Mouse (Mus musculus): Measurements from ENCODE around the gene Colgalt2.

Colgalt2 gene

GRCm38 (mm10) chr1:152455275-152456243 lies 55.9 kb downstream of the Colgalt2 start:
- Histone ChIP-seq H3K4me3 (replicated peaks; ENCODE audit: low read length) (no peak overlapping the region), H3K4me1 (replicated peaks; ENCODE audit: low read depth, low read length) (no peaks in the 10 kb centered on the region), H3K9me3 (ENCODE audit: low read length) (no peaks in the 10 kb centered on the region), H3K27me3 (ENCODE audit: insufficient read depth, low read length) (no peaks in the 10 kb centered on the region), H3K36me3 (ENCODE audit: insufficient read depth, low read length) (no peaks in the 10 kb centered on the region)
- TF ChIP-seq POU5F1 (IDR thresholded peaks at IDR 0.05; ENCODE audit: borderline replicate concordance, low read length) (no peak), NANOG (IDR thresholded peaks at IDR 0.05; ENCODE audit: borderline replicate concordance, low read length) (no peak), CTCF (conservative IDR thresholded peaks at IDR 0.05; ENCODE audit: low read length) (no peak)

GRCm38 (mm10) chr1:152456266-152456665 lies 56.6 kb downstream of the Colgalt2 start:
- Histone ChIP-seq H3K27me3 (ENCODE audit: insufficient read depth, low read length) (no peaks in the 10 kb centered on the region), H3K9me3 (ENCODE audit: low read length) (no peaks in the 10 kb centered on the region), H3K4me1 (replicated peaks; ENCODE audit: low read depth, low read length) (no peaks in the 10 kb centered on the region), H3K36me3 (ENCODE audit: insufficient read depth, low read length) (no peaks in the 10 kb centered on the region), H3K4me3 (replicated peaks; ENCODE audit: low read length) (no peak overlapping the region)
- TF ChIP-seq POU5F1 (IDR thresholded peaks at IDR 0.05; ENCODE audit: borderline replicate concordance, low read length), result no peak
- TF ChIP-seq NANOG (IDR thresholded peaks at IDR 0.05; ENCODE audit: borderline replicate concordance, low read length), result no peak
- TF ChIP-seq CTCF (conservative IDR thresholded peaks at IDR 0.05; ENCODE audit: low read length), result no peak

DNA sequence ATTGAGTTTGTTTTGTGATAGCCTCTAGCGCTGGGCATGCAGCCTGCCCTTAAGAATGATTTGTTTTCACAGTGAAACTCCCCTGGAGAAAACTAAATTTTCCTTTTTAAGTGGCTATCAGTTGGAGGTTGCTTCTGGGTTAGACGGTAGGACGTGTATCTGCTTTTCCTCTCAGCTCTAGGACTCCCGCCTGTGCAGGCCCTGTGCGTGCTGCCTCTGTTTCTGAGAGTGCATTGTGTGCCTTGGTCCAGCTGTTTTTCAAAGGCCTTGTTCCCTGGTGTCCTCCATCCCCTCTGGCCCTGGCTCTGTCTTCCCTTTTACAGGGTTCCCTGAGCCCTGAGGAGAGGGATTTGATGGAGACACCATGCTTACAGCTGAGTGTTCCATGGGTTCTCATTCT lies 58.0 kb downstream of the Colgalt2 start:
- Histone ChIP-seq H3K27me3 (ENCODE audit: insufficient read depth, low read length) (no peaks in the 10 kb centered on the region), H3K9me3 (ENCODE audit: low read length) (no peaks in the 10 kb centered on the region), H3K4me3 (replicated peaks; ENCODE audit: low read length) (no peak overlapping the region), H3K36me3 (ENCODE audit: insufficient read depth, low read length) (no peaks in the 10 kb centered on the region), H3K4me1 (replicated peaks; ENCODE audit: low read depth, low read length) (no peaks in the 10 kb centered on the region)
- TF ChIP-seq POU5F1 (IDR thresholded peaks at IDR 0.05; ENCODE audit: borderline replicate concordance, low read length), result no peak

GRCm38 (mm10) chr1:152458996-152459395 lies 59.4 kb downstream of the Colgalt2 start:
- Histone ChIP-seq H3K36me3 (ENCODE audit: insufficient read depth, low read length) (no peaks in the 10 kb centered on the region), H3K27me3 (ENCODE audit: insufficient read depth, low read length) (no peaks in the 10 kb centered on the region), H3K4me3 (replicated peaks; ENCODE audit: low read length) (no peak overlapping the region), H3K9me3 (ENCODE audit: low read length) (no peaks in the 10 kb centered on the region), H3K4me1 (replicated peaks; ENCODE audit: low read depth, low read length) (no peaks in the 10 kb centered on the region)
- TF ChIP-seq NANOG (IDR thresholded peaks at IDR 0.05; ENCODE audit: borderline replicate concordance, low read length) (no peak), POU5F1 (IDR thresholded peaks at IDR 0.05; ENCODE audit: borderline replicate concordance, low read length) (no peak), CTCF (conservative IDR thresholded peaks at IDR 0.05; ENCODE audit: low read length) (no peak)

DNA sequence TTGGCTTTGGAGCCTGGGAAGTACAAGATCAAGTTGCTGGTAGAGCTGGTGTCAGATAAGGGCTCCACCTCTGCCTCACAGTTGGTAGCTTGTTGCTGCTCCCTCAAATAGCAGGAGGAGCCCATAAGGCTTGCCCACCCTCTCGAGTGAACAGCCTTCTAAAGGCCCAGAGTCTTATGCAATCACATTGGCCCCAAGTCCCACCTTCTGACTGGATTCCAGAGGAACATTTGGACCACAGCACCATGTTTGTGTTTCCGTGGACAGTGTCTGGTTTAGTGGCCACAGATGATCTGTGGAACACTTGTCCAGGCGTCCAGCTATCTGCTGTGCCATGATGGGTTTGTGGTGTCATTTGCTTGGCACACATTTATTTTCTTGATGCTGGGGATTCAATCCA lies 61.3 kb downstream of the Colgalt2 start:
- Histone ChIP-seq H3K36me3 (ENCODE audit: insufficient read depth, low read length) (no peaks in the 10 kb centered on the region), H3K27me3 (ENCODE audit: insufficient read depth, low read length) (no peaks in the 10 kb centered on the region), H3K9me3 (ENCODE audit: low read length) (no peaks in the 10 kb centered on the region), H3K4me1 (replicated peaks; ENCODE audit: low read depth, low read length) (no peaks in the 10 kb centered on the region), H3K4me3 (replicated peaks; ENCODE audit: low read length) (no peak overlapping the region)
- TF ChIP-seq POU5F1 (IDR thresholded peaks at IDR 0.05; ENCODE audit: borderline replicate concordance, low read length) (no peak), CTCF (conservative IDR thresholded peaks at IDR 0.05; ENCODE audit: low read length) (no peak), NANOG (IDR thresholded peaks at IDR 0.05; ENCODE audit: borderline replicate concordance, low read length) (no peak)

- no peaks in the 10 kb centered on the region for H3K36me3 ChIP-seq (ENCODE audit: insufficient read depth, low read length)
- H3K4me3 ChIP-seq (replicated peaks; ENCODE audit: low read length), result no peak overlapping the region
- H3K9me3 ChIP-seq (ENCODE audit: low read length), result no peaks in the 10 kb centered on the region
- TF ChIP-seq POU5F1 (IDR thresholded peaks at IDR 0.05; ENCODE audit: borderline replicate concordance, low read length) (no peak), NANOG (IDR thresholded peaks at IDR 0.05; ENCODE audit: borderline replicate concordance, low read length) (no peak), CTCF (conservative IDR thresholded peaks at IDR 0.05; ENCODE audit: low read length) (no peak)
- no peaks in the 10 kb centered on the region for H3K4me1 ChIP-seq (replicated peaks; ENCODE audit: low read depth, low read length)
- no peaks in the 10 kb centered on the region for H3K27me3 ChIP-seq (ENCODE audit: insufficient read depth, low read length)
These were observed 62.2 kb downstream of the Colgalt2 start for GRCm38 (mm10) chr1:152461814-152462213.

DNA sequence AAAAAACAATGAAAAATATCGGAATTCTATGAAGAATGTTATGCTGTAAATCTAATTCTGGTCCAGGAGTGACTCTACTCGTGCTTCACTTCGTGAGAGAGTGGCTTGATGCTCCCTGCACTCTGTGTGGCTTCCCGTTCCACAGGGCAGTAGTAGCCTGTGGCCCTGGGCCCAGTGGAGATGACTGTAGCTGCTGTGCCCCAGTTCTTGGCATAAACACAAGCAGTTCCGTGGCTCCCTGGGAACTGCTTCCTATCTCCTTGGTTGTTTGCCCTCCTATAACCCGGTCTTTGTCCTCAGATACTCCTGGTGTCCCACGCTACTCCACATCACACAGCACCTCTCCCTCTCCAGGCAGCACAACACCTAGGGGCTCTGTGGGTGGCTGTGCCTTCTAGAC lies 62.7 kb downstream of the Colgalt2 start:
- no peaks in the 10 kb centered on the region for H3K9me3 ChIP-seq (ENCODE audit: low read length)
- TF ChIP-seq POU5F1 (IDR thresholded peaks at IDR 0.05; ENCODE audit: borderline replicate concordance, low read length) (no peak), CTCF (conservative IDR thresholded peaks at IDR 0.05; ENCODE audit: low read length) (no peak), NANOG (IDR thresholded peaks at IDR 0.05; ENCODE audit: borderline replicate concordance, low read length) (no peak)
- no peak overlapping the region for H3K4me3 ChIP-seq (replicated peaks; ENCODE audit: low read length)
- no peaks in the 10 kb centered on the region for H3K36me3 ChIP-seq (ENCODE audit: insufficient read depth, low read length)
- no peaks in the 10 kb centered on the region for H3K27me3 ChIP-seq (ENCODE audit: insufficient read depth, low read length)
- H3K4me1 ChIP-seq (replicated peaks; ENCODE audit: low read depth, low read length), result no peaks in the 10 kb centered on the region

DNA sequence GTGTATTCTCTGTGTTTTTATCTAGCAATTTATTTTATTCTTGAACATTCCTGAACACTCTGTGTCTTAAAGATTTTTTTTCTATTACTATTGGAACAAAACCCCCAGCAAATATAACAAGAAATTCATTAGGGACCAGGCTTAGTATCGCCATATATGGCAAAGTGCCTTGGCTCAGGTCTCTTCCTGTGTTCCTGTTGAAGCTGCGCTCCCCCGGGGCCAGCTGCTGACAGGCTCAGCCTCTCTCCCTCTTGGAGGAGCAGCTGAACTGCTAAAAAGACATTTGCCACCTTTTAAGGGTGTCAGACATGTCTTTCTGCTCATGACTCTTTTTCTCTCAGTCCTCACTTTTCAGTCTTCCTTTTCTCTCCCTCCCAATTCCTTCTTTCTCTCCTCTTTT lies 66.7 kb downstream of the Colgalt2 start:
- Histone ChIP-seq H3K4me1 (replicated peaks; ENCODE audit: low read depth, low read length) (no peaks in the 10 kb centered on the region), H3K27me3 (ENCODE audit: insufficient read depth, low read length) (no peaks in the 10 kb centered on the region), H3K36me3 (ENCODE audit: insufficient read depth, low read length) (no peaks in the 10 kb centered on the region), H3K9me3 (ENCODE audit: low read length) (no peaks in the 10 kb centered on the region), H3K4me3 (replicated peaks; ENCODE audit: low read length) (no peak overlapping the region)
- TF ChIP-seq CTCF (conservative IDR thresholded peaks at IDR 0.05; ENCODE audit: low read length) (no peak), NANOG (IDR thresholded peaks at IDR 0.05; ENCODE audit: borderline replicate concordance, low read length) (no peak), POU5F1 (IDR thresholded peaks at IDR 0.05; ENCODE audit: borderline replicate concordance, low read length) (no peak)

All from E14TG2a.4 (cell line).